Mouse (Mus musculus): ENCODE measurements around the gene Tnip3. TPM values are rescaled to one million over a fixed set of nuclear protein-coding genes. Genes with fewer than 3 reads are reported as not detected.

Gene Tnip3
- polyA plus RNA-seq, 1 experiment from 2014 or later: 0.16 TPM

DNA sequence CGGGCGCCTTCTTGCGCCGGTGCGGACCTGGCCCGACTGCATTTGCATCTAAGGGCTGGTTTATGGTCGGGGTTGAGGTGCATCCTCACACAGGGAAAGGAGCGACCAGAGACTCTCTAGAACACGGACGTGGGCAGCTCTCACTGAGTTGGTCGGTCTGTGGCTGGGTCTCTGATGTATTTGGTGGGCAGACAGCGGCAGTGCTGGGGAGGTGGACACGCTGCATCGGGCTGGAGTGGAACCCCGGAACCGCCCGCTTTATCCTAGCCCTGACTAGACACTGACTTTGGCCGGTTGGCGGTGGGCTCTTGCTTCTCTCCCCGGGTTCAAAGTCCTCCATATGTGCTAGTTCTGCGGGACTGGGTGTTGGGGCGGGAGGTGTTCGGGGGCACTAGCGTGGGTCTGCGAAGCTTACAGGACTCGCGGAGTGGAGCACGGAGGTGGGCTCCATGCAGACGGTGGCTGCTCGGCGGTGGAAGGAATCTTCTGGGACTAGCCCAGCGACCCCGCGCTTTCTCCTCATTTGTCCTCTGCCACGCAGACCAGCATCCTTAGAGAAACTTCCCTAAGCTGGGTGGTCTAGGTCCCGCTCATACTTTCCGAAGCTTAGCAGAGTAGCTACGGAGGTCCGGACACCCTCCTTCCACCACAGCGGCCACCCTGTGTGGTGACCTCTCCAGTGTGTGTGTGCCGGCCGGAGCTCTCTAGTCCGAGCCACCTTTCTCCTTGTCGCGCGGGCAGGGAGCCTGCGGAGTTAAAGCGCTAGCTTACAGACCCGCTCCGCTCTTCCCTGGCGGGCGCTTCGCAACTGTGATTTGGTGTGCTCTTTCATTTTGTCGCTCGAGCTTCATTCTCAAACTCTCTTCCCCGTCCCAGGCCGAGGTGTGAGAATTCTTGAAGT is 147.3 kb downstream of the Tnip3 start:
- H3K9me3 ChIP-seq (ENCODE audit: control insufficient read depth, low read length): no peaks in the 10 kb centered on the region
- H3K27me3 ChIP-seq (replicated peaks; ENCODE audit: control insufficient read depth, insufficient read depth, low read length): peaks cover 36% of the 10 kb centered on the region
- 0 out of 2 replicates have a peak overlapping the region, but pooled peaks have one; percentile 1 for H3K9ac ChIP-seq (ENCODE audit: low read depth, low read length)
- no peaks in the 10 kb centered on the region for H3K36me3 ChIP-seq (ENCODE audit: control insufficient read depth, insufficient read depth, low read length)
- under 1% methylated on average over 57 of the region's 57 CpGs for WGBS
- H3K4me3 ChIP-seq (ENCODE audit: low read depth, low read length): peak overlapping the region; percentile 58
- DNase-seq (ENCODE audit: low spot score) (peak; percentile 51), ATAC-seq (replicated peaks; ENCODE audit: low FRiP score) (peak; percentile 37)
- H3K4me1 ChIP-seq (replicated peaks; ENCODE audit: control insufficient read depth, insufficient read depth, low read length): peaks cover 3% of the 10 kb centered on the region; the same call in 1 of the 2 replicates
- H3K27ac ChIP-seq (ENCODE audit: low read depth, low read length): no peak overlapping the region
- H3K4me2 ChIP-seq: peak overlapping the region; percentile 88

Other genes starting within 250 kb of the Tnip3 start
- gene C130060K24Rik, start 144.2 kb upstream of the Tnip3 start, polyA plus RNA-seq (2014; fragmentation: Nextera tagmentation; extraction: Ambion mirVana): 0.26 TPM in 1 of 2 replicates, not detected in the other
- gene Ndnf, start 146.3 kb downstream of the Tnip3 start, polyA plus RNA-seq (2014; fragmentation: Nextera tagmentation; extraction: Ambion mirVana): 2.5 and 2.9 TPM in 2 replicates

Measured in liver, embryonic 11.5 days (tissue).